Mouse (Mus musculus): ENCODE results near the gene H2-D1.

The H2-D1 gene

DNA sequence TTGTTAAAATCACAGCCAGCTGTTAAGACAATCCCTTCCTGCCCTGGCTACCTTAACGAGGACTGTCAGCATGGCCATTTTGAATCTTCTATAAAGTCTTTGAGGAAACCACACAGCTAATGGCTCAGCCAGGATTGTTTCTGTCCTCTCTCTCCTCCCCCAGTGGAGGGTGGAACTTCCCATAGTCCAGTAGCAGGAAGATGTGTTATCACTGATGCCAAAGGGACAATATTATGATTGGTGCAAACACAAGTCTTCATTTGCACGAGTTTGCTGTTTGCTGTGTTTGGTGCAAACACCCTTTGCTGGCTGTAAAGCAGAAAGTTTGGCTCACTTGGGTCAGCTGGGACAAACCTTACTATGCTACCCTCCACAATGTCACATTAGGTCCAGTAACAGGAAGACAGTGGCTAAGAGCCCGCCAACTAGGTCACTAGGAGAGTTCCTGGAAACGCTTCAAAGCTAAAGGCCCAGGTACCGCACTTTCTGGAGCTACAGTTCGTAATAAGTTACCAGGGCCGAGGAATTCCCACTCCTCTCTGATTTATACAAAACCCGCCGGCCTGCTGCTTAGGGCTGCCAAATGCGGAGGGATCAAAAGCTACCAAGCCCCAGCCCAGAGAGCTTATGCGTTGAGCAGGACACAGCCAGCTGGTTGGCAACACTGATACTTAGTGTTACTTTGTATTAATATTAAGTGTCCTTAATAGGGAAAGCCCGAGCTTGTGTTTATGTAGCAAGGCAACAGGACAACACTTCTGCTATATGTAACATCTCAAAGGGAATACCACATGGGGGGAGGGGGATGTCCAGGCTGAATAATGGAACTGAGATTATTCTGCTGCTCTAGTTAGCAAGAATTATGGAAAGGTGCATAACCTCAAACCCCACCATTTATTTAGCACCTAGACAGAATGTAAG lies 21.9 kb upstream of the H2-D1 start:
- peak; percentile 68 for DNase-seq

DNA sequence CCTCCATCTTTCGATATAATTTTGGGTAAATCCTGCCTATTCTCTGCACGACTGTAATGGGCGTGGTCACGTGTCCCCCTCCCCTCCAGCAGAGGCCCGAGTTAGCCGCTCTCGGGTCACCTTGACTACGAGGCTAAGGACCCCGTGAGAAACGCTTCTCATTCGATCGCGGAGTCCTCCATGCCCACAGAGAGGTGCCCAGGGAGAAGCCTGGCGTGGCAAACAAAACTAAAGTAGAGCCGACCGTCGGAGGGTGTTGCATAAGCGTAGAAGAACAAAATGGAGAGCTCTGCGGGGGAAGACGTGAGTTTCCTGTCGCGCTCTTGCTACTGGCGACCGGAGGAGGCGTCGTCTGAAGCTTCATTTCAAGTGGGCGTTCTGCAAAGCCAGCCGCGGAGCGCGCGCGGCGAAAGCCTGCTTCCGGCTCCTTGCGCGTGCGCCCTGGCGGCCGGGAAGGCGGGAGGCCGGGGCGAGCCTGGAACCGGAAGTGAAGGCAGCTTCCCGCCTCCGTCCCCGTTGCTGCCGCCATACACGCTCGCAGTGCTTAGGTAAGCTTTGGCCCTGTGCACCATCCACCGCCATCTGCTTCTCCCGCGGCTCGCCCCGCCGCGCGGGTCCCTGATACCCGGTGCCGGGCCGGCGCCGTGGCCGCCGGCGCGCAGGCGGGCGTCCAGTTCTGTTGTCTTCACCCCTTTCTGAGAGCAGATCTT lies 21.1 kb upstream of the H2-D1 start, which contains the start of gene Ddx39b:
TSS of gene Ddx39b (plus strand) at position 442 of the 710 bp plus-strand sequence.
- DNase-seq = peak; percentile 97

GRCm38 (mm10) chr17:35242015-35242941 lies 20.3 kb upstream of the H2-D1 start:
- DNase-seq = peak; percentile 65

- peak; percentile 72 for DNase-seq
These were observed 19.4 kb upstream of the H2-D1 start for GRCm38 (mm10) chr17:35243086-35243485.

- DNase-seq = peak; percentile 15
These were observed 17.5 kb upstream of the H2-D1 start for GRCm38 (mm10) chr17:35244999-35245398.

GRCm38 (mm10) chr17:35245731-35246623 lies 16.6 kb upstream of the H2-D1 start:
- peak; percentile 22 for DNase-seq

DNA sequence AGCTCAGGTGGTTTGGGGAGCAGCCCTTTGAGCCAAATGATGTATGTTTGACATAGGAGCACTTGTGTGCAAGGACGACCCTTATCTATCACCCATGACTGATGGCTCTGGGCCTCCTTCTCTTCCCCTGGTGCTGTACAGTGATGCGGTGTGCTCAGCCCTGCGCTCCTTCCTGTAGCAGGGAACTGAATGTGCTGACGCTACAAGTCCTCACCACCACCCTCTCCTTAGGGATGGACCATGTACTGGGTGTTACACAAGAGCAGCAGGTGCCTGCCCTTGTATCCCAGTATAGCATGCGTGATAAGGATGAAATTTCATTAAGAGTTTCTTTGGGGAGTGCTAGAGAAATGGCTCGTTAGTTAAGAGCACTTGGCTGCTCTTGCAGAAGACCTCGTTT lies 15.4 kb upstream of the H2-D1 start:
- peak; percentile 13 for DNase-seq

DNA sequence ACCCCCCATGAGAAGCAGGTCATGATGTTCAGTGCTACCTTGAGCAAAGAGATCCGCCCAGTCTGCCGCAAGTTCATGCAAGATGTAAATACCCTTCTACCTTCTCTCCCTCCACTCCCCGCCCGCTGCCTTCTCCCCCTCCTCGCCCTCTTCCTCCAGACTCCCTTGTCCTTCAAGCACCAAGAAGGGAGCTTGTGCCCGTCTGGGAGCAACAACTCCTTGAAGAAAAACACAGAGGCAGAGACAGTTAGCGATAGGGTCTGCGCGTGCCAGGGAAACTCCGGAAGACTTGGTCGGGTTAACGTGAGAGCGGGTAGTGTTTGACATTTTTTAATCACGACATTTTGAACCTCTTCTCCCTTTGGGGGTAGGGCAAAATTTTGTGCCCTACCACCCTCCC lies 13.5 kb upstream of the H2-D1 start:
- DNase-seq = peak; percentile 13

GRCm38 (mm10) chr17:35249451-35250197 lies 12.9 kb upstream of the H2-D1 start:
- DNase-seq = peak; percentile 12

- DNase-seq = peak; percentile 12
These were observed 12.0 kb upstream of the H2-D1 start for GRCm38 (mm10) chr17:35250348-35251120.

GRCm38 (mm10) chr17:35251162-35251719 lies 11.3 kb upstream of the H2-D1 start:
- DNase-seq = peak; percentile 40

GRCm38 (mm10) chr17:35251981-35252380 lies 10.5 kb upstream of the H2-D1 start:
- no peak for DNase-seq

DNA sequence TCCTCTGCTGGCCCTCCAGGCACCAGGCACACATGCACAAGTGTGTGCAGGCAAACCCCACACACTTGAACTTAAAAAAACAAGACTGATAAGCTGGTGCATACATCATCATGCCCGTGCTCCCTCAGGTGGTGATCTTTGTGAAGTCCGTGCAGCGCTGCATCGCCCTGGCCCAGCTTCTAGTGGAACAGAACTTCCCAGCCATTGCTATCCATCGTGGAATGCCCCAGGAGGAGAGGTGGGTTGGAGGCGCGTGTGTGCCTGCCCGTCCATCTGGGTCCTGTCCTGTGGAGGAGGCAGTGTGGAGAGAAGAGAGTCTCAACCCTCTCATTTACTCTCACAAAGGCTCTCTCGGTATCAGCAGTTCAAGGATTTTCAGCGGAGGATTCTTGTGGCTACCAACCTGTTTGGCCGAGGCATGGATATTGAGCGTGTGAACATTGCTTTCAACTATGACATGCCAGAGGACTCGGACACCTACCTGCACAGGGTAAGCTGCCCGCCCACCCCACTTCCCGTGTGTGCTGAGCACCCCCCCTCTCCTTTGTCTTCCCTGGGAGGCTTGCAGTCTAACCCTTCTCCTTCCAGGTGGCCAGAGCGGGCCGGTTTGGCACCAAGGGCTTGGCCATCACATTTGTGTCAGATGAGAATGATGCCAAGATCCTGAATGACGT lies 9.8 kb upstream of the H2-D1 start:
- DNase-seq = peak; percentile 37

DNA sequence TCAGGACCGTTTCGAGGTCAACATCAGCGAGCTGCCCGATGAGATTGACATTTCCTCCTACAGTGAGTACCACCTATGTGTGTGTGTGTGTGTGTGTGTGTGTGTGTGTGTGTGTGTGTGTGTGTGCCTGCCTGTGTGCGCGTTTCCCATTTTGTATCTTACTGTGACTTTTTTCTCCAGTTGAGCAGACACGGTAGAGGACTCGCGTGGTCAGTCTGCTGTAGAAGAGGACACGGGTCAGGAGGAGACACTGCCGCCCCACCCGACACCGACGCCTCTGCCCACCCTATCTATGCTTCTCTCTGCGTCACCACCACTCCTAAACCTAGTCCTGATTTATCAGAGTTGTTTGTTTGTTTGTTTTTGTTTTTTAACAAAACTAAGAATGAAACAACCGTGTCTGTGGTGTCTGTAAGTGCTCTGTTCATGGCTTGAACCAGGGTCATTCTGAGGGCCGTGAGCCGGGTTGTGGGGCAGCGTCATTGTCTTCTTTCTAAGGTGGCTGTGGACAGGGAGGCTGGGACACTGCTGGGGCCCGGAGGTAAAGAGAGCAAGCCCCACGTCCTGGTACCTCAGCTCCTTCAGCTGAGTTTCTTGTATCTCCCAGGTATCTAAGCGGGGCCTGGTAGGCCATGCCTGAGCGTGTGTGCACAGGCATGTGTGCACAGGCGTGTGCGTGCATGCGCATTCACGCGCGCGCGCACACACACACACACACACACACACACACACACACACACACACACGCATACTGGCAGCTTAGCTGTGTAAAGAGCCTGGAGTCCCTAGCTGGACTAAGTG lies 9.0 kb upstream of the H2-D1 start:
- DNase-seq = no peak

DNA sequence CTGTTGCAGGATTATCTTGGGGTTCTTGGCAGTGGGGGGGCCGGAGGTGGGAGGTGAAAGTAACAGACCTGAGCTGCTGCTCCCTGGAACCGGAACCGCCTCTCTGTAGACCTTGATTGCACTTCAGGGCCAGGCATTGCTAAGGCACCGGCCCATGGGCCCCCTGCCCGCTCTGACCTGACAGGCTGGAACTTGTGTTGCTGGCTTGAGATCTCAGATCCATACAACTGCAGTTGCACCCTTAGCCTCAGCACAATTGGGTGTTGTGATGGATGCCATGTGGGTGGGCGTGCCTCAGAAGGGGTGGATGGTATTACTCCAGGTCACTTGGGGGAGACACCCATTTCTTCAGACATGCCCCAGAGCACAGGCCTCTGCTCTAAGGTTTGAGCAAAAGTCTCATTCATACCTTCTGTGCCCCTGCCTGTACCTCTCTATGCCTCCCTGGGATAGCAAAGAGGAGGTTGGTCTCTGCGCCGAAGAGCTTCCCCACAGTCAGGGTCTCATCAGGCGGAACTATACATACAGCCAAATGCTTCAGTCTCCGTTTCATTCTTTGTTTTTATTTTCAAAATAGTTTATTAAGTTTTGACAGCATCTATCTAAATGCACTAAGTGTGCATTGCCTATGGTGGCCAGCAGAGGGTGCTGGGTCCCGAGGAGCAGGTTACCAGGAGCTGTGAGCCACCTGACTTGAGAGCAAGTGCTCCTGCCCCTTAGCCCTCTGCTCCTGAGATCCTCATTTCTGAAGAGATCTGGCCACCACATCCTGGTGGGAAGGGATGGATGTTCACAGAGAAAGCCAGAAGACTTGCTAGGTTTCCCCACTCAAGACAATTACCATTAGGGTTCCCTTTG lies 8.1 kb upstream of the H2-D1 start:
- DNase-seq = peak; percentile 41

- DNase-seq = peak; percentile 31
These were observed 7.2 kb upstream of the H2-D1 start for GRCm38 (mm10) chr17:35255301-35255700.

- DNase-seq = no peak
These were observed 6.8 kb upstream of the H2-D1 start for GRCm38 (mm10) chr17:35255704-35256103.

All from cerebellum, adult 11-12 months (tissue).